Comparison of ENCODE assay signal across 16 mouse cellular contexts in genomic region chr10:94771496-94771895, GRCm38 (mm10).
DNase-seq lines count a peak whose midpoint lies in the region; ATAC-seq and TF ChIP-seq lines count a peak whose summit lies in the region.
"Had no signal": no experiment of that assay in that cellular context is flagged by ENCODE, and none has a peak within 500 bp of the region (broad histone marks: within the 10 kb centered on the region; RNA-seq: fewer than 3 reads in every experiment).

No protein-coding gene starts in this region.

- 60% methylated on average over 3 of the region's 3 CpGs for WGBS in heart, embryonic 12.5 days

- no peaks in the 10 kb centered on the region for H3K9me3 ChIP-seq in heart, embryonic 12.5 days (replicated peaks)
- H3K9me3 ChIP-seq: embryonic facial prominence, embryonic 13.5 days; intestine, embryonic 15.5 days had no signal

- ATAC-seq in heart, embryonic 12.5 days (ENCODE audit: insufficient number of reproducible peaks, low FRiP score) = no peak
- ATAC-seq: forebrain, postnatal 0 days; intestine, embryonic 15.5 days had no signal

- TF ChIP-seq CTCF in gastrocnemius, adult 2 months (IDR thresholded peaks at IDR 0.05) = no peak

- H3K4me2 ChIP-seq in heart, embryonic 12.5 days = no peak overlapping the region
- H3K4me2 ChIP-seq: embryonic facial prominence, embryonic 13.5 days; intestine, embryonic 15.5 days had no signal

- DNase-seq in layer of hippocampus, adult 18-20 months (ENCODE audit: low spot score in 2 of 2) = peak; percentile 52 to 78
- DNase-seq in layer of hippocampus, postnatal 10 days (ENCODE audit: low spot score in 2 of 2) = no peak
- DNase-seq in 3134 (ENCODE audit: extremely low read depth, insufficient read length, low spot score) (peak; percentile 41), 3T3-L1 (ENCODE audit: low read depth, low spot score) (peak; percentile 91)
- DNase-seq in fibroblast of lung, adult 2 months (ENCODE audit: low read depth) = peak; percentile 9
- DNase-seq in gastrocnemius, adult 2 months = no peak
- DNase-seq: cerebellum, postnatal 14 days; forebrain, postnatal 0 days; heart, adult 2 months; heart, postnatal 36 days; kidney, postnatal 14 days had no signal

- no peaks in the 10 kb centered on the region for H3K27me3 ChIP-seq in heart, embryonic 12.5 days (replicated peaks)
- H3K27me3 ChIP-seq: embryonic facial prominence, embryonic 13.5 days; intestine, embryonic 15.5 days had no signal

- no peak overlapping the region for H3K4me3 ChIP-seq in gastrocnemius, adult 2 months
- H3K4me3 ChIP-seq in heart, embryonic 12.5 days = no peak overlapping the region
- H3K4me3 ChIP-seq: embryonic facial prominence, embryonic 13.5 days; heart, adult 2 months; intestine, embryonic 15.5 days had no signal

- H3K36me3 ChIP-seq in heart, embryonic 12.5 days = peaks cover 3% of the 10 kb centered on the region
- H3K36me3 ChIP-seq: embryonic facial prominence, embryonic 13.5 days; intestine, embryonic 15.5 days had no signal

- intact Hi-C loops in gastrocnemius, adult 2 months (cut with DNase I) = loop anchor here (5.0 kb wide), 1 partner anchor 149 kb away; no protein-coding TSS in a partner anchor

- H3K4me1 ChIP-seq in heart, embryonic 12.5 days (replicated peaks) = no peaks in the 10 kb centered on the region
- H3K4me1 ChIP-seq: intestine, embryonic 15.5 days had no signal

- H3K27ac ChIP-seq in gastrocnemius, adult 2 months = no peak overlapping the region
- H3K27ac ChIP-seq in heart, embryonic 12.5 days (ENCODE audit: poor library complexity, severe bottlenecking) = no peak overlapping the region
- H3K27ac ChIP-seq: embryonic facial prominence, embryonic 13.5 days; heart, adult 2 months; intestine, embryonic 15.5 days; liver, embryonic 14.5 days; stomach, postnatal 0 days had no signal

- no peak overlapping the region for H3K9ac ChIP-seq in heart, embryonic 12.5 days
- H3K9ac ChIP-seq: embryonic facial prominence, embryonic 13.5 days; forebrain, postnatal 0 days; intestine, embryonic 15.5 days; liver, embryonic 14.5 days had no signal

Comparison
In these comparisons a context has a peak if more than half of its experiments do, and no peak if none do; other contexts are left out.
1. DNase-seq: peak in layer of hippocampus, adult 18-20 months (2 of 2), 3134 (single experiment), 3T3-L1 (single experiment) and fibroblast of lung, adult 2 months (single experiment); none in layer of hippocampus, postnatal 10 days (0 of 2) and gastrocnemius, adult 2 months (single experiment).